Mouse (Mus musculus) heart, postnatal 0 days (tissue): ENCODE data around the gene Cic. TPM values are rescaled to one million over a fixed set of nuclear protein-coding genes. Genes with fewer than 3 reads are reported as not detected.
A peak's percentile ranks its signal among the peaks of the same experiment; 100 is the strongest.

ENCODE experiments used
- ATAC-seq: fragments of 200-750 bp; cut with Nextera tagmentation; 2 replicates; pipeline ENCODE4 v1.8.0; 2017; ENCODE audit warnings: low read depth, moderate number of reproducible peaks, moderate library complexity; ENCODE audit not compliant: insufficient read depth
- DNase-seq: peaks from one replicate; pipeline ENCODE4 v3.0.0-alpha.2; 2016; ENCODE audit warnings: low spot score
- H3K27ac ChIP-seq: fragments of 300-500 bp; sonication (generic); 2 replicates; pipeline ENCODE4 v1.5.1; 2014; ENCODE audit warnings: low read depth, mild to moderate bottlenecking
- H3K27me3 ChIP-seq: fragments of 300-500 bp; sonication (generic); 2 replicates; pipeline ENCODE4 v1.6.1; 2014; ENCODE audit warnings: low read length, mixed read lengths; ENCODE audit not compliant: control insufficient read depth, insufficient read depth
- H3K36me3 ChIP-seq: fragments of 300-500 bp; sonication (generic); replicated peaks from 2 replicates; pipeline ENCODE4 v1.6.1; 2014; ENCODE audit warnings: low read length, mixed read lengths; ENCODE audit not compliant: control insufficient read depth, insufficient read depth
- H3K4me1 ChIP-seq: fragments of 300-500 bp; sonication (generic); 2 replicates; pipeline ENCODE4 v1.6.1; 2014; ENCODE audit warnings: antibody characterized with exemption; ENCODE audit not compliant: control insufficient read depth, insufficient read depth
- H3K4me2 ChIP-seq: fragments of 300-500 bp; sonication (generic); 2 replicates; pipeline ENCODE4 v1.6.1; 2014; ENCODE audit warnings: low read depth, mild to moderate bottlenecking, low read length, moderate library complexity
- H3K4me3 ChIP-seq: fragments of 300-500 bp; sonication (generic); 2 replicates; pipeline ENCODE4 v1.5.1; 2014; ENCODE audit warnings: low read depth, low read length
- H3K9ac ChIP-seq: fragments of 300-500 bp; sonication (generic); replicated peaks from 2 replicates; pipeline ENCODE4 v1.6.1; 2014; ENCODE audit warnings: low read depth, low read length, mixed read lengths
- H3K9me3 ChIP-seq: fragments of 300-500 bp; sonication (generic); replicated peaks from 2 replicates; pipeline ENCODE4 v1.6.1; 2016; ENCODE audit warnings: low read length; ENCODE audit not compliant: control insufficient read depth
- CTCF ChIP-seq: IDR thresholded peaks from 2 replicates; pipeline ENCODE4 v1.5.1; 2016; ENCODE audit warnings: antibody characterized with exemption, control low read depth, low read depth
- EP300 ChIP-seq: IDR thresholded peaks from 2 replicates; pipeline ENCODE4 v1.6.1; 2016; ENCODE audit warnings: antibody characterized with exemption, low read depth
- WGBS: fragments of 180-500 bp; shearing (Covaris S2); extraction: QIAGEN DNeasy Blood & Tissue Kit; methylation state at CpG from one replicate; pipeline ENCODE4 v1.1.7; 2014; 5-methylcytosine and 5-hydroxymethylcytosine counted together
- polyA plus RNA-seq: library from polyadenylated mRNA; unstranded; fragments of >200 nt; fragmentation: Nextera tagmentation; extraction: Ambion mirVana; gene quantifications from 2 replicates; pipeline ENCODE4 v1.2.1, GENCODE M21; 2015
- total RNA-seq: library from RNA; depleted of rRNA; stranded (reverse); fragments of >200 nt; gene quantifications from 2 replicates; pipeline ENCODE4 v1.2.3, GENCODE M21; 2014; ENCODE audit warnings: low replicate concordance

Gene Cic
- total and polyA plus RNA-seq, 2 experiments from 2014 or later = 16.9 to 63.0 TPM

GRCm38 (mm10) chr7:25311193-25311592, 43.7 kb downstream of the Cic start:
- TF ChIP-seq EP300 = no peak
- no peak for TF ChIP-seq CTCF
- H3K27ac ChIP-seq = no peak overlapping the region
- no peaks in the 10 kb centered on the region for H3K36me3 ChIP-seq
- no peak overlapping the region for H3K9ac ChIP-seq
- peaks cover 82% of the 10 kb centered on the region for H3K27me3 ChIP-seq
- 75% methylated on average over 11 of the region's 11 CpGs for WGBS
- DNase-seq = no peak
- no peak for ATAC-seq
- H3K9me3 ChIP-seq = no peaks in the 10 kb centered on the region
- no peak overlapping the region for H3K4me3 ChIP-seq
- H3K4me2 ChIP-seq = no peak overlapping the region
- H3K4me1 ChIP-seq = peaks cover 7% of the 10 kb centered on the region; the same call in 1 of the 2 replicates

GRCm38 (mm10) chr7:25313325-25313724, 45.8 kb downstream of the Cic start:
- no peak overlapping the region for H3K4me2 ChIP-seq
- H3K9ac ChIP-seq = no peak overlapping the region
- H3K27ac ChIP-seq = no peak overlapping the region
- H3K27me3 ChIP-seq = peaks cover 62% of the 10 kb centered on the region
- no peaks in the 10 kb centered on the region for H3K36me3 ChIP-seq
- no peak overlapping the region for H3K4me3 ChIP-seq
- H3K4me1 ChIP-seq = peaks cover 7% of the 10 kb centered on the region; the same call in 1 of the 2 replicates
- no peaks in the 10 kb centered on the region for H3K9me3 ChIP-seq
- DNase-seq (no peak), ATAC-seq (no peak)
- TF ChIP-seq EP300 = no peak
- no peak for TF ChIP-seq CTCF
- 18% methylated on average over 7 of the region's 7 CpGs for WGBS

GRCm38 (mm10) chr7:25314606-25315305, 47.3 kb downstream of the Cic start:
- no peak overlapping the region for H3K27ac ChIP-seq
- no peaks in the 10 kb centered on the region for H3K9me3 ChIP-seq
- no peak overlapping the region for H3K9ac ChIP-seq
- H3K36me3 ChIP-seq = no peaks in the 10 kb centered on the region
- H3K4me1 ChIP-seq = peaks cover 7% of the 10 kb centered on the region; the same call in 1 of the 2 replicates
- 2% methylated on average over 48 of the region's 51 CpGs for WGBS
- TF ChIP-seq EP300 = no peak
- TF ChIP-seq CTCF = no peak
- ATAC-seq = no peak
- no peak for DNase-seq
- peak overlapping the region; percentile 81 for H3K4me2 ChIP-seq
- peak overlapping the region; percentile 59 for H3K4me3 ChIP-seq
- H3K27me3 ChIP-seq = peaks cover 52% of the 10 kb centered on the region

GRCm38 (mm10) chr7:25315306-25316041, 48.0 kb downstream of the Cic start:
- TF ChIP-seq EP300 = no peak
- TF ChIP-seq CTCF = no peak
- peak overlapping the region; percentile 59 for H3K4me3 ChIP-seq
- WGBS = 1% methylated on average over 66 of the region's 69 CpGs
- peak overlapping the region; percentile 81 for H3K4me2 ChIP-seq
- no peaks in the 10 kb centered on the region for H3K36me3 ChIP-seq
- peaks cover 52% of the 10 kb centered on the region for H3K27me3 ChIP-seq
- H3K27ac ChIP-seq = no peak overlapping the region
- H3K9ac ChIP-seq = no peak overlapping the region
- DNase-seq (no peak), ATAC-seq (no peak)
- H3K9me3 ChIP-seq = no peaks in the 10 kb centered on the region
- peaks cover 7% of the 10 kb centered on the region; the same call in 1 of the 2 replicates for H3K4me1 ChIP-seq

- peak within 1 kb of the TSS; percentile 68 for H3K9ac ChIP-seq
- H3K27me3 ChIP-seq = peaks cover 43% of the 10 kb centered on the region
- TF ChIP-seq CTCF (peak; percentile 96), EP300 (no peak)
- H3K27ac ChIP-seq = peak within 1 kb of the TSS; percentile 69
- ATAC-seq = peak; percentile 95
- H3K4me1 ChIP-seq = peaks cover 8% of the 10 kb centered on the region
- H3K4me3 ChIP-seq = peak within 1 kb of the TSS; percentile 59
- DNase-seq = peak; percentile 99
- under 1% methylated on average over 51 of the region's 52 CpGs for WGBS
- H3K4me2 ChIP-seq = peak within 1 kb of the TSS; percentile 81
- H3K36me3 ChIP-seq = no peaks in the 10 kb centered on the region
- H3K9me3 ChIP-seq = no peaks in the 10 kb centered on the region
Observed at GRCm38 (mm10) chr7:25316532-25317445, 49.3 kb downstream of the Cic start, which contains the start of gene Megf8. Gene Megf8 (plus strand): TSS chr7:25317164.
